Mouse (Mus musculus): Measurements from ENCODE around the gene Atoh8. TPM values are rescaled to one million over a fixed set of nuclear protein-coding genes. Genes with fewer than 3 reads are reported as not detected.

Gene Atoh8
- polyA plus RNA-seq, 1 experiment from 2014 or later, result 20.6 TPM

GRCm38 (mm10) chr6:72217415-72217784 is 18.0 kb downstream of the Atoh8 start:
- Histone ChIP-seq H3K4me2 (replicated peaks; ENCODE audit: low read depth, low read length) (peak overlapping the region; percentile 38), H3K36me3 (ENCODE audit: insufficient read depth, low read length) (no peaks in the 10 kb centered on the region), H3K4me1 (ENCODE audit: insufficient read depth, low read depth, low read length) (peaks cover 53% of the 10 kb centered on the region), H3K4me3 (ENCODE audit: low read depth, low read length) (no peak overlapping the region), H3K9ac (replicated peaks; ENCODE audit: low read depth) (no peak overlapping the region), H3K9me3 (ENCODE audit: low read length) (no peaks in the 10 kb centered on the region), H3K27ac (ENCODE audit: low read length) (peak overlapping the region; percentile 79), H3K27me3 (replicated peaks; ENCODE audit: insufficient read depth, low read length) (no peaks in the 10 kb centered on the region)
- WGBS, result 37% methylated on average over 6 of the region's 6 CpGs
- ATAC-seq (no peak), DNase-seq (ENCODE audit: low spot score) (no peak)
- TF ChIP-seq EP300 (IDR thresholded peaks at IDR 0.05) (peak; percentile 37; the same call in 1 of the 2 replicates), CTCF (IDR thresholded peaks at IDR 0.05) (no peak)

DNA sequence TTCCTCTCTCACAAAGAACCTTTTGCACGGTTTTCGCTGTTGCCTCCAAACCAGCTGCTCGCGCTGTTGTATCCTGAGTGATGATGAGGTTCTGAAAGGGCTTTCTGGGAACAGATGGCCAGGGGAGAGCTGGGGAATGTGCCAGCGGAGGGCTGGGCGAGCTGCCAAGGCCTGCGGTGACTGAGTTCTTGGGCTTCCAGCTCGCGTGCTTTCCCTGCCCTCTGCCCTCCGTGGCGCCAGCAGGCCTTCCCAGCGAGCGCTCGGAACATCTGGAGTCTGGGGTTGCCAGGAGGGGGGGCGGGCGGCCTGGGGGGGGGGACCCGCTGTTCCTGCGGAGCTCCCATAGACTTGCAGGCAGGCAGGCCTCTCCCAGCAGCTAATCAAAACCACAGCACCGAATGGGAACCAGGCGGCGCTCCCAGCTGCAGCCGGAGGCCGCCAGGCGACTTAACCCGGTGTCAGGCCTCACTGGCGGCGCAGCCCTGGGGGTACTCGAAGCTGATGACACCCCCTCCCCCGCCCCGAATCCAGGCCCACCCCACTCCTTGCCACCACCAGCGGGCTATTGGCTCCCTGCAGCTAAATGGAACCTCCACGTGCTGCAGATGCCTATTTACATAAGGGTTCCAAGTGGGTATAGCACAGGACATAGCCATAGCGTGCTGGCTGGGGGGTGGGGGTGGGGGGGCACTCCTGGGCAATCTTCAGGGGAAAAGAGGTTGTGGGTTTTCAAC is 18.5 kb downstream of the Atoh8 start:
- Histone ChIP-seq H3K27ac (ENCODE audit: low read length) (peak overlapping the region; percentile 79), H3K4me1 (ENCODE audit: insufficient read depth, low read depth, low read length) (peaks cover 49% of the 10 kb centered on the region), H3K9ac (replicated peaks; ENCODE audit: low read depth) (no peak overlapping the region), H3K9me3 (ENCODE audit: low read length) (no peaks in the 10 kb centered on the region), H3K27me3 (replicated peaks; ENCODE audit: insufficient read depth, low read length) (no peaks in the 10 kb centered on the region), H3K4me3 (ENCODE audit: low read depth, low read length) (0 out of 2 replicates have a peak overlapping the region, but pooled peaks have one; percentile 2), H3K4me2 (replicated peaks; ENCODE audit: low read depth, low read length) (peak overlapping the region; percentile 38), H3K36me3 (ENCODE audit: insufficient read depth, low read length) (no peaks in the 10 kb centered on the region)
- 2% methylated on average over 30 of the region's 33 CpGs for WGBS
- ATAC-seq (peak; percentile 93), DNase-seq (ENCODE audit: low spot score) (peak; percentile 97)
- peak; percentile 82 for TF ChIP-seq EP300 (IDR thresholded peaks at IDR 0.05)
- TF ChIP-seq CTCF (IDR thresholded peaks at IDR 0.05), result peak; percentile 36

DNA sequence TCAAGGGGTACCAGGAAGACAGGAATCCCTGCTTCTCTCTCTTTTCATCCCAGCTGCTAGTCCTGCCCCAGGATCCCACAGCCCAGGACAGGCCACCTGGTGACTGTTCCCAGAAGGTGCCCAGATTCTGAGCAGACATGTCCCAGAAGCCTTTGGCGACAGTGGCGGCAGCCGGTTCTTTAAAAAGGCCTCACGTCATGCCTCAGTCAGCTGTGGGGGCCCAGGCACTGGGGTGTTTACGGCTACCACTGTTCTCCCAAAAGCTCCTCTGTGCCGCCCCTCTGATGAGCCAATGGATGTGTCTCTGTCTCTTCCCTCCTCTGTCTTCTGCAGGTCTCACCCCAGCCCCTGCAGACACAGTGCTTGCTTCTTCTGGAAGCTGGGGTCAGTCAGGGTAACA is 19.8 kb downstream of the Atoh8 start:
- 48% methylated on average over 6 of the region's 6 CpGs for WGBS
- H3K9ac ChIP-seq (replicated peaks; ENCODE audit: low read depth), result no peak overlapping the region

DNA sequence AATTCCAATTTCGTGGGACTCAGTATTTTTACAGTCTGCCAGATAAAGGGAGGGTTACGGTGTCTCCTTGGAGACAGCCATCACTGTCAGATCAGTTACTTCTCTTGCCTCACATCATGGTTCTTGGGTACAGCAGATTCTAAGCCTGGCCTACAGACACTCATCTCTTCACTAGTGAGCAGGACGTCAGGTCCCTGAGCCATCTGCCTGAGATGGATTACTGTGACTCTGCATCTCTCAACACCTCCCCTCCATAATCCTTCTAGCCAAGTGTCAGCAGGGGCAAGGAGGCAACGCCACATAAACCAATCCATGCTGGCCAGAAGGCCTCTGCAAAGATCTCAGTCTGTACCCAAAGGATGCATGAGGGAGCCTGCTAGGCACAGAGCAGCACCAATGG is 24.0 kb downstream of the Atoh8 start:
- whole genome bisulfite sequencing, result 53% methylated on average over 4 of the region's 4 CpGs
- no peak overlapping the region for H3K9ac ChIP-seq (replicated peaks; ENCODE audit: low read depth)
- H3K9me3 ChIP-seq (ENCODE audit: low read length), result no peaks in the 10 kb centered on the region
- no peak overlapping the region for H3K4me3 ChIP-seq (ENCODE audit: low read depth, low read length)
- no peak overlapping the region for H3K27ac ChIP-seq (ENCODE audit: low read length)
- DNase-seq (ENCODE audit: low spot score) (no peak), ATAC-seq (0 out of 2 replicates have a peak, but pooled peaks have one; percentile 8)
- H3K4me2 ChIP-seq (replicated peaks; ENCODE audit: low read depth, low read length), result no peak overlapping the region
- H3K36me3 ChIP-seq (ENCODE audit: insufficient read depth, low read length), result no peaks in the 10 kb centered on the region
- H3K27me3 ChIP-seq (replicated peaks; ENCODE audit: insufficient read depth, low read length), result no peaks in the 10 kb centered on the region
- TF ChIP-seq CTCF (IDR thresholded peaks at IDR 0.05) (no peak), EP300 (IDR thresholded peaks at IDR 0.05) (no peak)
- H3K4me1 ChIP-seq (ENCODE audit: insufficient read depth, low read depth, low read length), result peaks cover 23% of the 10 kb centered on the region; the same call in 1 of the 2 replicates

More for the DNA sequence above, 19.8 kb downstream of the Atoh8 start:
- no peak overlapping the region for H3K4me2 ChIP-seq (replicated peaks; ENCODE audit: low read depth, low read length)
- H3K36me3 ChIP-seq (ENCODE audit: insufficient read depth, low read length), result no peaks in the 10 kb centered on the region
- TF ChIP-seq CTCF (IDR thresholded peaks at IDR 0.05) (no peak), EP300 (IDR thresholded peaks at IDR 0.05) (no peak)
- no peak overlapping the region for H3K4me3 ChIP-seq (ENCODE audit: low read depth, low read length)
- no peaks in the 10 kb centered on the region for H3K27me3 ChIP-seq (replicated peaks; ENCODE audit: insufficient read depth, low read length)
- H3K4me1 ChIP-seq (ENCODE audit: insufficient read depth, low read depth, low read length), result peaks cover 45% of the 10 kb centered on the region
- peak overlapping the region; percentile 79 for H3K27ac ChIP-seq (ENCODE audit: low read length)
- no peaks in the 10 kb centered on the region for H3K9me3 ChIP-seq (ENCODE audit: low read length)
- DNase-seq (ENCODE audit: low spot score) (peak; percentile 61), ATAC-seq (no peak)

- H3K4me1 ChIP-seq (ENCODE audit: insufficient read depth, low read depth, low read length), result peaks cover 17% of the 10 kb centered on the region; the same call in 1 of the 2 replicates
Measured at GRCm38 (mm10) chr6:72210823-72211222, 24.6 kb downstream of the Atoh8 start.

GRCm38 (mm10) chr6:72209738-72210137 is 25.6 kb downstream of the Atoh8 start:
- WGBS, result 87% methylated on average over 7 of the region's 7 CpGs

More at GRCm38 (mm10) chr6:72210823-72211222, 24.6 kb downstream of the Atoh8 start:
- Histone ChIP-seq H3K4me2 (replicated peaks; ENCODE audit: low read depth, low read length) (no peak overlapping the region), H3K27me3 (replicated peaks; ENCODE audit: insufficient read depth, low read length) (no peaks in the 10 kb centered on the region), H3K27ac (ENCODE audit: low read length) (0 out of 2 replicates have a peak overlapping the region, but pooled peaks have one; percentile 15), H3K9me3 (ENCODE audit: low read length) (no peaks in the 10 kb centered on the region), H3K9ac (replicated peaks; ENCODE audit: low read depth) (no peak overlapping the region), H3K36me3 (ENCODE audit: insufficient read depth, low read length) (no peaks in the 10 kb centered on the region; the same call in 1 of the 2 replicates), H3K4me3 (ENCODE audit: low read depth, low read length) (no peak overlapping the region)
- WGBS, result 73% methylated on average over 7 of the region's 7 CpGs
- DNase-seq (ENCODE audit: low spot score) (peak; percentile 44), ATAC-seq (peak; percentile 60)
- TF ChIP-seq EP300 (IDR thresholded peaks at IDR 0.05) (no peak), CTCF (IDR thresholded peaks at IDR 0.05) (no peak)

More at GRCm38 (mm10) chr6:72209738-72210137, 25.6 kb downstream of the Atoh8 start:
- TF ChIP-seq EP300 (IDR thresholded peaks at IDR 0.05) (no peak), CTCF (IDR thresholded peaks at IDR 0.05) (no peak)
- Histone ChIP-seq H3K4me2 (replicated peaks; ENCODE audit: low read depth, low read length) (no peak overlapping the region), H3K9me3 (ENCODE audit: low read length) (no peaks in the 10 kb centered on the region), H3K9ac (replicated peaks; ENCODE audit: low read depth) (no peak overlapping the region), H3K4me1 (ENCODE audit: insufficient read depth, low read depth, low read length) (peaks cover 6% of the 10 kb centered on the region; the same call in 1 of the 2 replicates), H3K27me3 (replicated peaks; ENCODE audit: insufficient read depth, low read length) (no peaks in the 10 kb centered on the region), H3K4me3 (ENCODE audit: low read depth, low read length) (no peak overlapping the region), H3K36me3 (ENCODE audit: insufficient read depth, low read length) (peaks cover 3% of the 10 kb centered on the region; the same call in 1 of the 2 replicates), H3K27ac (ENCODE audit: low read length) (no peak overlapping the region)
- DNase-seq (ENCODE audit: low spot score) (no peak), ATAC-seq (no peak)

Measured in lung, postnatal 0 days (tissue).